ENCODE assay signal across 18 mouse cellular contexts in the genomic region with DNA sequence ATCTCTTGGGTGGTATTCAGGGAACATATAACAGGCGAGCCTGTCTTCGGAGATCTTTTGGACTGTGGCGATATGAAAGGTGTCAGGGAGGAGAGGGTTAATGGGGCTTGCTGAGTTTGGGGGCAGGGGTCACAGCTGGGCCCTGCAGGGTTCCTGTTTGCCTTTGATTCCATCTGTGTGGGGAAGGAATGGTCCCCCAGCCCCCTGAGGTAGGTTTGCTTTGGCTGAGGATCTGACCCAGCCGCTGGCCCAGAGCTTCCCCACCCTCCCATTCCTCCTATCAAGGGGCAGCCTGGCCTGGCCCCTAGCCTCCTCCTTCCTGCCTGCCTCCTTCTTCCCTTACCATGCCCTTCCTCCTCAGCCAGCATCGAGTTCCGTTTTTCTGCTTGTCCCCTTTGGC. TPM values are rescaled to one million over a fixed set of nuclear protein-coding genes. Genes with fewer than 3 reads are reported as not detected.
DNase-seq lines count a peak whose midpoint lies in the region; ATAC-seq and TF ChIP-seq lines count a peak whose summit lies in the region.
"Had no signal": no experiment of that assay in that cellular context is flagged by ENCODE, and none has a peak within 500 bp of the region (broad histone marks: within the 10 kb centered on the region; RNA-seq: fewer than 3 reads in every experiment).

No protein-coding gene starts in this region.

- H3K9ac ChIP-seq in stomach, embryonic 16.5 days (ENCODE audit: low read length) = peak overlapping the region; percentile 20; the same call in 1 of the 2 replicates
- no peak overlapping the region for H3K9ac ChIP-seq in stomach, postnatal 0 days (ENCODE audit: low read length)
- 0 out of 2 replicates have a peak overlapping the region, but pooled peaks have one; percentile 8 for H3K9ac ChIP-seq in embryonic facial prominence, embryonic 12.5 days
- H3K9ac ChIP-seq: intestine, embryonic 15.5 days; liver, embryonic 12.5 days had no signal

- H3K27ac ChIP-seq in layer of hippocampus, adult 2 months = peak overlapping the region; percentile 93
- no peak overlapping the region for H3K27ac ChIP-seq in stomach, embryonic 16.5 days (ENCODE audit: low read length)
- no peak overlapping the region for H3K27ac ChIP-seq in stomach, postnatal 0 days (replicated peaks)
- no peak overlapping the region for H3K27ac ChIP-seq in embryonic facial prominence, embryonic 12.5 days
- H3K27ac ChIP-seq: intestine, embryonic 15.5 days; liver, embryonic 12.5 days had no signal

- no peaks in the 10 kb centered on the region for H3K36me3 ChIP-seq in stomach, embryonic 16.5 days (ENCODE audit: control insufficient read depth, insufficient read depth, low read length)
- no peaks in the 10 kb centered on the region for H3K36me3 ChIP-seq in stomach, postnatal 0 days (ENCODE audit: control insufficient read depth, insufficient read depth, low read length)
- H3K36me3 ChIP-seq in embryonic facial prominence, embryonic 12.5 days = no peaks in the 10 kb centered on the region
- H3K36me3 ChIP-seq: intestine, embryonic 15.5 days; liver, embryonic 12.5 days had no signal

- H3K27me3 ChIP-seq in stomach, embryonic 16.5 days (ENCODE audit: control insufficient read depth, insufficient read depth, low read length) = no peaks in the 10 kb centered on the region
- H3K27me3 ChIP-seq in stomach, postnatal 0 days (ENCODE audit: control insufficient read depth, insufficient read depth, low read length) = no peaks in the 10 kb centered on the region
- H3K27me3 ChIP-seq in embryonic facial prominence, embryonic 12.5 days = no peaks in the 10 kb centered on the region
- H3K27me3 ChIP-seq: intestine, embryonic 15.5 days had no signal

- no peak overlapping the region for H3K4me3 ChIP-seq in layer of hippocampus, adult 2 months
- no peak overlapping the region for H3K4me3 ChIP-seq in stomach, embryonic 16.5 days (replicated peaks; ENCODE audit: low read length)
- H3K4me3 ChIP-seq in stomach, postnatal 0 days (ENCODE audit: low read depth, low read length) = no peak overlapping the region
- H3K4me3 ChIP-seq in embryonic facial prominence, embryonic 12.5 days = no peak overlapping the region
- H3K4me3 ChIP-seq: intestine, embryonic 15.5 days; liver, embryonic 12.5 days had no signal

- no peak for TF ChIP-seq CTCF in layer of hippocampus, adult 2 months (conservative IDR thresholded peaks at IDR 0.05)
- TF ChIP-seq CTCF in stomach, postnatal 0 days (IDR thresholded peaks at IDR 0.05; ENCODE audit: low read depth) = no peak

- no peak for DNase-seq in layer of hippocampus, adult 2 months (ENCODE audit: low spot score in 2 of 2)
- DNase-seq in layer of hippocampus, adult 9-11 months = no peak
- no peak for DNase-seq in stomach, postnatal 0 days (ENCODE audit: low spot score)
- DNase-seq in urinary bladder, postnatal 14 days (ENCODE audit: low spot score) = no peak
- DNase-seq: cerebellum, adult 11-12 months; heart, adult 18-20 months; kidney, postnatal 36 days; lung, postnatal 10 days; right cerebral cortex, adult 18-20 months had no signal

- H3K9me3 ChIP-seq in stomach, embryonic 16.5 days (replicated peaks; ENCODE audit: control insufficient read depth, low read length) = no peaks in the 10 kb centered on the region
- H3K9me3 ChIP-seq in stomach, postnatal 0 days (ENCODE audit: control insufficient read depth, low read length) = no peaks in the 10 kb centered on the region
- no peaks in the 10 kb centered on the region for H3K9me3 ChIP-seq in embryonic facial prominence, embryonic 12.5 days
- H3K9me3 ChIP-seq: intestine, embryonic 15.5 days; liver, embryonic 12.5 days had no signal

- no peak for TF ChIP-seq EP300 in stomach, postnatal 0 days (optimal IDR thresholded peaks at IDR 0.05)

- peaks cover 12% of the 10 kb centered on the region for H3K4me1 ChIP-seq in stomach, embryonic 16.5 days (ENCODE audit: control insufficient read depth, insufficient read depth, low read length)
- no peaks in the 10 kb centered on the region for H3K4me1 ChIP-seq in stomach, postnatal 0 days (replicated peaks; ENCODE audit: control insufficient read depth, insufficient read depth)
- H3K4me1 ChIP-seq in embryonic facial prominence, embryonic 12.5 days = peaks cover 32% of the 10 kb centered on the region

- no peak overlapping the region for H3K4me2 ChIP-seq in stomach, embryonic 16.5 days (ENCODE audit: low read depth, low read length)
- no peak overlapping the region for H3K4me2 ChIP-seq in stomach, postnatal 0 days (replicated peaks; ENCODE audit: low read depth)
- no peak overlapping the region for H3K4me2 ChIP-seq in embryonic facial prominence, embryonic 12.5 days (replicated peaks)
- H3K4me2 ChIP-seq: intestine, embryonic 15.5 days; liver, embryonic 12.5 days had no signal

- ATAC-seq in stomach, embryonic 16.5 days (ENCODE audit: insufficient read depth, low FRiP score) = no peak
- no peak for ATAC-seq in stomach, postnatal 0 days (ENCODE audit: low FRiP score, low TSS enrichment)
- ATAC-seq in embryonic facial prominence, embryonic 12.5 days (ENCODE audit: insufficient number of reproducible peaks, insufficient read depth, low FRiP score, low TSS enrichment) = no peak
- no peak for ATAC-seq in monocyte, adult 5-6 weeks (replicated peaks; ENCODE audit: insufficient number of reproducible peaks, low FRiP score, low TSS enrichment, poor library complexity, severe bottlenecking)
- ATAC-seq: intestine, embryonic 15.5 days; liver, embryonic 12.5 days; midbrain, embryonic 16.5 days had no signal

- 27% methylated on average over 6 of the region's 6 CpGs for WGBS in stomach, embryonic 16.5 days
- 31% methylated on average over 6 of the region's 6 CpGs for WGBS in stomach, postnatal 0 days
- 9% methylated on average over 6 of the region's 6 CpGs for WGBS in embryonic facial prominence, embryonic 12.5 days

RNA-seq across cellular contexts. Expression of a gene that starts 5.0 kb away (rescaled TPM):
- total RNA-seq in layer of hippocampus, adult 2 months (2021) = 100 to 1,000 TPM; 585 to 600 TPM
- polyA plus RNA-seq in stomach, embryonic 16.5 days (2015; fragmentation: Nextera tagmentation; extraction: Ambion mirVana) = 5.7 and 7.5 TPM in 2 replicates
- 3.1 and 4.1 TPM in 2 replicates for polyA plus RNA-seq in stomach, postnatal 0 days (2015; fragmentation: Nextera tagmentation; extraction: Ambion mirVana)
- 4.5 and 4.7 TPM in 2 replicates for polyA plus RNA-seq in embryonic facial prominence, embryonic 12.5 days (2016; fragmentation: Nextera tagmentation; extraction: Ambion mirVana)
- total RNA-seq in monocyte, adult 5-6 weeks (2017) = not detected in 3 replicates
- total RNA-seq: neutrophil, adult 5-6 weeks had no signal

RNA-seq across cellular contexts. Expression of a gene that starts 26.3 kb away (rescaled TPM):
- 10 to 100 TPM; 67.2 to 69.2 TPM for total RNA-seq in layer of hippocampus, adult 2 months (2021)
- polyA plus RNA-seq in stomach, embryonic 16.5 days (2015; fragmentation: Nextera tagmentation; extraction: Ambion mirVana) = 0.07 TPM in 1 of 2 replicates, not detected in the other
- 0.07 TPM in 2 replicates for polyA plus RNA-seq in stomach, postnatal 0 days (2015; fragmentation: Nextera tagmentation; extraction: Ambion mirVana)
- 0.15 and 0.22 TPM in 2 replicates for polyA plus RNA-seq in embryonic facial prominence, embryonic 12.5 days (2016; fragmentation: Nextera tagmentation; extraction: Ambion mirVana)
- 0.29 TPM in 1 of 3 replicates, not detected in the others for total RNA-seq in monocyte, adult 5-6 weeks (2017)
- total RNA-seq: heart, adult 18-20 months; neutrophil, adult 5-6 weeks had no signal
- polyA plus RNA-seq: heart, postnatal 0 days; intestine, embryonic 15.5 days; liver, embryonic 12.5 days had no signal

RNA-seq across cellular contexts. Expression of a gene that starts 38.2 kb away (rescaled TPM):
- 10 to 100 TPM; 83.2 to 91.6 TPM for total RNA-seq in layer of hippocampus, adult 2 months (2021)
- 0.07 and 0.19 TPM in 2 replicates for polyA plus RNA-seq in stomach, embryonic 16.5 days (2015; fragmentation: Nextera tagmentation; extraction: Ambion mirVana)
- polyA plus RNA-seq in stomach, postnatal 0 days (2015; fragmentation: Nextera tagmentation; extraction: Ambion mirVana) = 0.17 and 0.25 TPM in 2 replicates
- polyA plus RNA-seq in embryonic facial prominence, embryonic 12.5 days (2016; fragmentation: Nextera tagmentation; extraction: Ambion mirVana) = 0.06 and 0.08 TPM in 2 replicates
- not detected in 3 replicates for total RNA-seq in monocyte, adult 5-6 weeks (2017)
- total RNA-seq: neutrophil, adult 5-6 weeks had no signal
- polyA plus RNA-seq: heart, postnatal 0 days had no signal

RNA-seq across cellular contexts. Expression of a gene that starts 41.4 kb away (rescaled TPM):
- total RNA-seq in layer of hippocampus, adult 2 months (2021) = 100 to 1,000 TPM; 255 to 257 TPM
- 27.8 and 35.0 TPM in 2 replicates for polyA plus RNA-seq in stomach, embryonic 16.5 days (2015; fragmentation: Nextera tagmentation; extraction: Ambion mirVana)
- 19.1 and 19.5 TPM in 2 replicates for polyA plus RNA-seq in stomach, postnatal 0 days (2015; fragmentation: Nextera tagmentation; extraction: Ambion mirVana)
- polyA plus RNA-seq in embryonic facial prominence, embryonic 12.5 days (2016; fragmentation: Nextera tagmentation; extraction: Ambion mirVana) = 45.4 and 45.8 TPM in 2 replicates
- total RNA-seq in monocyte, adult 5-6 weeks (2017) = 13.0 to 18.8 TPM (median 16.7 TPM) in 3 replicates

RNA-seq across cellular contexts. Expression of a gene that starts 44.6 kb away (rescaled TPM):
- total RNA-seq in layer of hippocampus, adult 2 months (2021) = not detected
- polyA plus RNA-seq in stomach, embryonic 16.5 days (2015; fragmentation: Nextera tagmentation; extraction: Ambion mirVana) = 0.04 TPM in 1 of 2 replicates, not detected in the other
- polyA plus RNA-seq in stomach, postnatal 0 days (2015; fragmentation: Nextera tagmentation; extraction: Ambion mirVana) = not detected in 2 replicates
- not detected in 2 replicates for polyA plus RNA-seq in embryonic facial prominence, embryonic 12.5 days (2016; fragmentation: Nextera tagmentation; extraction: Ambion mirVana)
- total RNA-seq in monocyte, adult 5-6 weeks (2017) = 0.43 TPM in 1 of 3 replicates, not detected in the others
- total RNA-seq: heart, adult 18-20 months; neutrophil, adult 5-6 weeks had no signal
- polyA plus RNA-seq: cortical plate, adult 2 months; intestine, embryonic 15.5 days; liver, embryonic 12.5 days; midbrain, embryonic 16.5 days had no signal
